Mouse (Mus musculus): ENCODE results near the gene Adh4. TPM values are rescaled to one million over a fixed set of nuclear protein-coding genes. Genes with fewer than 3 reads are reported as not detected.
A peak's percentile ranks its signal among the peaks of the same experiment; 100 is the strongest.

Gene Adh4
- polyA plus RNA-seq, 1 experiment from 2014 or later: not detected

DNA sequence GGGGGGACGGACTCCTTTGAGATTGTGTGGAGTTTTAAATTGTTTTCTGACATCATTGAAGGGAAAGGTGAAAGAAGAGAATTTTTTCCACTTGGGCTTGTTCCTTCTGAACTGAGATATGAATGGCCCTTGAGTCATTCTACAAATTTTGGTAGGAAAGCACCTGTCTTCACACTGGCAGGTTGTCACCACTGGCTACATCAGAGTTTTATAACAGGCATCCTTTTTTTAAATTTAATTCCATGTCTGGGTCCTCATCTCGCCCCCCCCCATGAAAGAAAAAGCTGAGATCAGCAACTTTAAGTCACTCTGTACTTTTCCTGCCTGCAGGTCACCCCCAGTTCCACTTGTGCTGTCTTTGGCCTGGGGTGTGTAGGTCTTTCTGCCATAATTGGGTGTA lies 8.4 kb downstream of the Adh4 start:
- no peak for ATAC-seq (replicated peaks; ENCODE audit: insufficient number of reproducible peaks, low FRiP score, low TSS enrichment, low read depth)
- no peak overlapping the region for H3K4me3 ChIP-seq (ENCODE audit: low read depth, low read length)
- 66% methylated on average over 2 of the region's 2 CpGs for WGBS

DNA sequence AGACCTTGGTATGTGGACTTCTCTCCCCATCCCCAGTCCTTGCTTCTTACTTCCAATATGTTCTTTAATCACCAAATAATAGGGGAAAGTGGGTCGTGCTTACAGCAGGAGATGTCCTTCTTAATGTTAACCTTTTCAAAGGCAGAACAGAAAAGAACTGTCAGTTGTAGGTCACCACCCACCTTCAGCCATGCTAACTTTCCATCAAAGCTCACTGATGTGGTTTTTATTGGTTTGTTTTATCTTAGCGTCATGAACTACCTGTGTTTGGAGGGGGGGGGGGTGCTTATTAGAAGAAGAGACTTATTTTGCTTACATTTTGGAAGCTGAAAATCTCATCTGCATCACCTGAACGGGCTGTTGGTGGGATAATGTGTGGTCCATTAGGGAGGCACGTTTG lies 9.0 kb downstream of the Adh4 start:
- H3K27ac ChIP-seq (replicated peaks; ENCODE audit: low read depth, low read length): no peak overlapping the region
- ATAC-seq (replicated peaks; ENCODE audit: insufficient number of reproducible peaks, low FRiP score, low TSS enrichment, low read depth): no peak
- H3K4me3 ChIP-seq (ENCODE audit: low read depth, low read length): no peak overlapping the region
- H3K4me1 ChIP-seq (ENCODE audit: control insufficient read depth, insufficient read depth, low read length): no peaks in the 10 kb centered on the region
- no peak overlapping the region for H3K4me2 ChIP-seq (ENCODE audit: low read depth, low read length)
- H3K9me3 ChIP-seq (replicated peaks; ENCODE audit: control insufficient read depth, low read length): no peaks in the 10 kb centered on the region
- 67% methylated on average over 4 of the region's 4 CpGs for WGBS
- H3K36me3 ChIP-seq (replicated peaks; ENCODE audit: control insufficient read depth, insufficient read depth, low read depth, low read length): no peaks in the 10 kb centered on the region
- DNase-seq (ENCODE audit: low spot score): no peak
- H3K9ac ChIP-seq (replicated peaks; ENCODE audit: low read length): no peak overlapping the region
- H3K27me3 ChIP-seq (ENCODE audit: control insufficient read depth, insufficient read depth, low read length): no peaks in the 10 kb centered on the region

More for the DNA sequence above, 8.4 kb downstream of the Adh4 start:
- DNase-seq (ENCODE audit: low spot score): no peak
- no peaks in the 10 kb centered on the region for H3K36me3 ChIP-seq (replicated peaks; ENCODE audit: control insufficient read depth, insufficient read depth, low read depth, low read length)
- H3K4me2 ChIP-seq (ENCODE audit: low read depth, low read length): no peak overlapping the region
- no peaks in the 10 kb centered on the region for H3K27me3 ChIP-seq (ENCODE audit: control insufficient read depth, insufficient read depth, low read length)
- H3K9ac ChIP-seq (replicated peaks; ENCODE audit: low read length): no peak overlapping the region
- H3K27ac ChIP-seq (replicated peaks; ENCODE audit: low read depth, low read length): no peak overlapping the region
- no peaks in the 10 kb centered on the region for H3K9me3 ChIP-seq (replicated peaks; ENCODE audit: control insufficient read depth, low read length)
- H3K4me1 ChIP-seq (ENCODE audit: control insufficient read depth, insufficient read depth, low read length): no peaks in the 10 kb centered on the region

DNA sequence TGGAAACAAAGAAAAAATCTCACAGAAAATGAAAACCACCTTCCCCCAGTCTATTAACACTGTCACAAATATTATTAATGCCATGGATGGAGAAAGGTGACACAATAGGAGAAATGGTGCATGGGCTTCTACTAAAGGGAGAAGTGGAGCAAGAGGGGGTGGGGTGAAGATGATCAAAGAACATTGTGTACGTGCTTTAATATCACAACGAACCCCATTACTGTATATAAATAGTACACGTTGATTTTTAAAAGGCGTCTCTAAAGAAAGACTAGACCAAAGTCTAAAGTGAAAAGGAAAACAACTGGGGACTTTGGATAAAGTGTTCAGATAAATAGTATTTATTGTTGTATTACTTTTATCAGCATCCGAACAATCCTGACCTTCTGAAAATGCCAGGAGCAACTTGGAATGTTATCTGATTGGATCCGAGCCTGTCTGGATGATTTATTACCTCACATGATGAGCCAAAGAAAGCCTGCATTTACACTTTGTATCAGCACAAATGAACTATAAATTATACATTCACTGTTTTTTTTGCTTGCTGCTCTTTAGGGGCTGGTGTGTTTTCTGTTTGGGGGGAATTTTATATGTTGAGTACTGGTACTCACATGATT lies 15.2 kb downstream of the Adh4 start:
- no peaks in the 10 kb centered on the region for H3K27me3 ChIP-seq (ENCODE audit: control insufficient read depth, insufficient read depth, low read length)
- H3K4me2 ChIP-seq (ENCODE audit: low read depth, low read length): no peak overlapping the region
- no peak overlapping the region for H3K27ac ChIP-seq (replicated peaks; ENCODE audit: low read depth, low read length)
- no peak for DNase-seq (ENCODE audit: low spot score)
- no peaks in the 10 kb centered on the region for H3K9me3 ChIP-seq (replicated peaks; ENCODE audit: control insufficient read depth, low read length)
- H3K9ac ChIP-seq (replicated peaks; ENCODE audit: low read length): no peak overlapping the region
- H3K4me3 ChIP-seq (ENCODE audit: low read depth, low read length): no peak overlapping the region
- no peaks in the 10 kb centered on the region for H3K4me1 ChIP-seq (ENCODE audit: control insufficient read depth, insufficient read depth, low read length)
- ATAC-seq (replicated peaks; ENCODE audit: insufficient number of reproducible peaks, low FRiP score, low TSS enrichment, low read depth): no peak
- 86% methylated on average over 6 of the region's 6 CpGs for WGBS
- H3K36me3 ChIP-seq (replicated peaks; ENCODE audit: control insufficient read depth, insufficient read depth, low read depth, low read length): no peaks in the 10 kb centered on the region

DNA sequence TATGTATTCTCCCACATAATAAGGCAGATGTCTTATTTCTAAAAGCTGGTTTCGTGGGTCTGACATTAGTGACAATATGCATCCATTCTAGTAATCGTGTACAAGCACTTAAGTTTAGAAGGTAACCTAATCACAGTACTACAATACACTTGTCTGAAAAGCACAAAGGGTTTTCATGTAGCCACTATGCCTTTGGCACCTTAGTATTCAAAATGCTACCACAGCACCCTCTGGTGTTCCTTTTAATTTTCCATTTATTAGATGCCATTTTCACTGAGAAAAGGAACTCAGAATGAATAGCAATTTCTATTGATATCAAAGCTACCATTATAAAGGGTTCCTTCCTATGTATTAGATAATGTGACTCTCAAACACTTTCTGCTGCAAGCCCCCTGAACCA lies 16.6 kb downstream of the Adh4 start:
- 71% methylated on average over 2 of the region's 2 CpGs for WGBS
- Histone ChIP-seq H3K4me2 (ENCODE audit: low read depth, low read length) (no peak overlapping the region), H3K27me3 (ENCODE audit: control insufficient read depth, insufficient read depth, low read length) (no peaks in the 10 kb centered on the region), H3K36me3 (replicated peaks; ENCODE audit: control insufficient read depth, insufficient read depth, low read depth, low read length) (no peaks in the 10 kb centered on the region), H3K4me1 (ENCODE audit: control insufficient read depth, insufficient read depth, low read length) (no peaks in the 10 kb centered on the region), H3K9ac (replicated peaks; ENCODE audit: low read length) (no peak overlapping the region), H3K27ac (replicated peaks; ENCODE audit: low read depth, low read length) (no peak overlapping the region), H3K4me3 (ENCODE audit: low read depth, low read length) (no peak overlapping the region), H3K9me3 (replicated peaks; ENCODE audit: control insufficient read depth, low read length) (no peaks in the 10 kb centered on the region)
- ATAC-seq (replicated peaks; ENCODE audit: insufficient number of reproducible peaks, low FRiP score, low TSS enrichment, low read depth) (no peak), DNase-seq (ENCODE audit: low spot score) (peak; percentile 58)

DNA sequence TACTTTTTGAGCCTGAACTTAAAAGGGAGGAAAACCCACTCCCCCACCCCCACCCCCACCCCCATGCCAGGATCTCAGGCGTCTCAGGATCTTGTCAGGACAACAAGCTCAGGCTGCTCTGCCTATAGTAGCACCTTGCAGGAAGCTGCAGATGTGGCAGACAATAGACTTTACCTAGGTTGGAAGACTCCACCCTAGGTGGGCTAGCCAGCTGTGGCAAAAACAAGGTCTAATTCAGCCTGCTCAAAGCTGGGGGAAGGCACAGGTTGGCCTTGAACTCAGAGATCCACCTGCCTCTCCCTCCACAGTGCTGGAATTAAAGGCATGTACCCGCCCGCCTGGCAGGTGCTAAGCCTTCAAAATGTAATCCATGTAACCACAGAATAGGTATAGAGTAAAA lies 23.4 kb downstream of the Adh4 start:
- no peak overlapping the region for H3K27ac ChIP-seq (replicated peaks; ENCODE audit: low read depth, low read length)
- no peak overlapping the region for H3K4me3 ChIP-seq (ENCODE audit: low read depth, low read length)
- no peaks in the 10 kb centered on the region for H3K9me3 ChIP-seq (replicated peaks; ENCODE audit: control insufficient read depth, low read length)
- no peak for DNase-seq (ENCODE audit: low spot score)
- 75% methylated on average over 3 of the region's 3 CpGs for WGBS
- ATAC-seq (replicated peaks; ENCODE audit: insufficient number of reproducible peaks, low FRiP score, low TSS enrichment, low read depth): no peak
- no peaks in the 10 kb centered on the region for H3K27me3 ChIP-seq (ENCODE audit: control insufficient read depth, insufficient read depth, low read length)
- no peak overlapping the region for H3K9ac ChIP-seq (replicated peaks; ENCODE audit: low read length)
- no peaks in the 10 kb centered on the region for H3K36me3 ChIP-seq (replicated peaks; ENCODE audit: control insufficient read depth, insufficient read depth, low read depth, low read length)
- no peaks in the 10 kb centered on the region for H3K4me1 ChIP-seq (ENCODE audit: control insufficient read depth, insufficient read depth, low read length)
- no peak overlapping the region for H3K4me2 ChIP-seq (ENCODE audit: low read depth, low read length)

DNA sequence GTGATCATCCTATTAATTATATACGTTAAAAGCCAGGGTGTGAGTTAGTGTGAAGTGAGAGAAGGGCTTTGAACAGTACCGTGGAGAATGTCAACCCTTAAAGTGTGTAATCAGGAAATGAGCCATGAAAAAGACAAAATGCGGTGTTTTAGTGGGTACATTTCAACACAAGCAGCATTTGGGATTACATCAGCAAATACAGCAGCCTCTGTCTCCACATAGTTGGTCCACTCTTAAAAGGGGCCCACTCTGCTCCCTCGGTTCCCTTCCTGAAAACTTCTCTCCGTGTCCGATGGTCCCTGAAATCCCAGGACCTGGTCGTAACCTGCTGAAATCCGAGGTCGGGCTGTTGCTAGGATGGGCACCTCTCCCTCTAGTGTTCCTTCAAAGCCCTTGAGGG lies 26.9 kb downstream of the Adh4 start:
- DNase-seq (ENCODE audit: low spot score) (no peak), ATAC-seq (replicated peaks; ENCODE audit: insufficient number of reproducible peaks, low FRiP score, low TSS enrichment, low read depth) (peak; percentile 11; the same call in 1 of the 2 replicates)
- 1% methylated on average over 9 of the region's 9 CpGs for WGBS

DNA sequence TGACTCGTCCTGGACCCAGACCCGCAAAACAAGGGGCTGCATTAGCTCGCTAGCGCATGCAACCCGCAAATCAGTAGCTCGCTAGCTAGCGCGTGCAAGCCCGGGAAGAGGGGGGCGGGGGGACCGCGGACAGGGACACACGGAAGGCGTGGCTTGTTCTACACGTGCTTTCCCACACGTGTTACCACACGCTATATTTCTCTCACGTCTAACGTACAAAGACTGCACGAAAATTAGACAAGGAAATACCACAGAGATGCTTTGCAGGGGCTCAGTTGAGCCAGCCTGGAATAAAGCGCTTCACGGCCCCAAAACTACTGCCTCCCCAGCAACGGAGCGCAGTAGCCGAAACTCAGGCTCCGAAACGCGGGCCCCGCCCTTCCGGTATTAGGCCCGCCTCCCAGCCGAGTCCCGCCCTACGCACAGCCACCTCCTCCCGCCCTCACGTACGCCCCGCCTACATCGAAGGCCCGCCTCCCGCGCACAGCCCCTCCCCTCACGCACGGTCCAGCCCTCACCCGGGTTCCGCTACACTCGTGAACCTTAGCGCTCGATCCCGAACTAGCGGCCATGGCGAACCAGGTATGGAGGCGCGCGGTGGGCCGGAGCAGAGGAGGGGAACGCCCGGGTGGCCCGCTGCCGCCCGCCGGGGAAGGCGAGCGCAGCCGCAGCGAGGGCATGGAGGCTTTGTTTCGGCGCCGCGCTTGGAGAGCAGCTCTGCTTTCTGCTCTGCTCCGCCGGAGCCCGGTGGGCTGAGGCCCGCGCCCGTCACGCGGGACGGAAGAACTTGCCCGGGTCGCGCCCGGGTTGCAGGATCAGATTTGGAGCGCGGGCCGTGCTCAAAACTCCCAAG lies 27.6 kb downstream of the Adh4 start, which contains the start of gene Adh5:
Adh5 (plus strand) TSS at position 482 of the 853 bp plus-strand sequence.
- Histone ChIP-seq H3K9ac (replicated peaks; ENCODE audit: low read length) (peak within 1 kb of the TSS; percentile 93), H3K27me3 (ENCODE audit: control insufficient read depth, insufficient read depth, low read length) (no peaks in the 10 kb centered on the region), H3K36me3 (replicated peaks; ENCODE audit: control insufficient read depth, insufficient read depth, low read depth, low read length) (no peaks in the 10 kb centered on the region; the same call in 1 of the 2 replicates), H3K9me3 (replicated peaks; ENCODE audit: control insufficient read depth, low read length) (no peaks in the 10 kb centered on the region), H3K4me2 (ENCODE audit: low read depth, low read length) (peak within 1 kb of the TSS; percentile 78), H3K27ac (replicated peaks; ENCODE audit: low read depth, low read length) (peak within 1 kb of the TSS; percentile 70), H3K4me3 (ENCODE audit: low read depth, low read length) (peak within 1 kb of the TSS; percentile 83), H3K4me1 (ENCODE audit: control insufficient read depth, insufficient read depth, low read length) (no peaks in the 10 kb centered on the region)
- under 1% methylated on average over 85 of the region's 86 CpGs for WGBS
- DNase-seq (ENCODE audit: low spot score) (peak; percentile 94), ATAC-seq (replicated peaks; ENCODE audit: insufficient number of reproducible peaks, low FRiP score, low TSS enrichment, low read depth) (peak; percentile 95)

More for the DNA sequence above, 26.9 kb downstream of the Adh4 start:
- Histone ChIP-seq H3K36me3 (replicated peaks; ENCODE audit: control insufficient read depth, insufficient read depth, low read depth, low read length) (no peaks in the 10 kb centered on the region; the same call in 1 of the 2 replicates), H3K4me1 (ENCODE audit: control insufficient read depth, insufficient read depth, low read length) (no peaks in the 10 kb centered on the region), H3K27me3 (ENCODE audit: control insufficient read depth, insufficient read depth, low read length) (no peaks in the 10 kb centered on the region), H3K9me3 (replicated peaks; ENCODE audit: control insufficient read depth, low read length) (no peaks in the 10 kb centered on the region), H3K27ac (replicated peaks; ENCODE audit: low read depth, low read length) (peak overlapping the region; percentile 70; the same call in 1 of the 2 replicates), H3K4me3 (ENCODE audit: low read depth, low read length) (peak overlapping the region; percentile 83), H3K9ac (replicated peaks; ENCODE audit: low read length) (peak overlapping the region; percentile 72), H3K4me2 (ENCODE audit: low read depth, low read length) (peak overlapping the region; percentile 78)

DNA sequence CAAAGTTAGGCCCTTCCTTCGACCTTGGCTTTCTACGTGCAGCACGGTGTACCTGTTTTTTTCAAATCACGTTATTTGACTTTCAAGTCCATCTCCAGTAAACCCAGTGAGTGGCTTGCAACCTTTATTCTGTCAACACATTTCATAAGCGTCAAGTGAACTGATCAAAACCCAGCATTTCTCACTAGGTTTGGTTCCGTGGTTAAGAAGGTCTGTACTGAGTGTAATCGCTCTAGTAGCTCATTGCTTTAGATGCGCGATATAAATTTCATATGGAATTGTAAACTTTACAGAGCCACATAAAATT lies 28.2 kb downstream of the Adh4 start:
- H3K4me3 ChIP-seq (ENCODE audit: low read depth, low read length): peak overlapping the region; percentile 83
- H3K27ac ChIP-seq (replicated peaks; ENCODE audit: low read depth, low read length): peak overlapping the region; percentile 65; the same call in 1 of the 2 replicates
- ATAC-seq (replicated peaks; ENCODE audit: insufficient number of reproducible peaks, low FRiP score, low TSS enrichment, low read depth): no peak
- no peaks in the 10 kb centered on the region for H3K27me3 ChIP-seq (ENCODE audit: control insufficient read depth, insufficient read depth, low read length)
- peak overlapping the region; percentile 57 for H3K4me2 ChIP-seq (ENCODE audit: low read depth, low read length)
- peak overlapping the region; percentile 93 for H3K9ac ChIP-seq (replicated peaks; ENCODE audit: low read length)
- no peaks in the 10 kb centered on the region for H3K4me1 ChIP-seq (ENCODE audit: control insufficient read depth, insufficient read depth, low read length)
- WGBS: 3% methylated on average over 9 of the region's 9 CpGs
- H3K36me3 ChIP-seq (replicated peaks; ENCODE audit: control insufficient read depth, insufficient read depth, low read depth, low read length): no peaks in the 10 kb centered on the region; the same call in 1 of the 2 replicates
- no peaks in the 10 kb centered on the region for H3K9me3 ChIP-seq (replicated peaks; ENCODE audit: control insufficient read depth, low read length)
- no peak for DNase-seq (ENCODE audit: low spot score)

Data from embryonic facial prominence, embryonic 11.5 days (tissue).